In genomic region chr13:102877766-102878325, GRCm38 (mm10) we compare ENCODE assay signal across 19 mouse cellular contexts.
DNase-seq lines count a peak whose midpoint lies in the region; ATAC-seq and TF ChIP-seq lines count a peak whose summit lies in the region.
"Had no signal": no experiment of that assay in that cellular context is flagged by ENCODE, and none has a peak within 500 bp of the region (broad histone marks: within the 10 kb centered on the region; RNA-seq: fewer than 3 reads in every experiment).

No protein-coding gene starts in this region.

- H3K4me3 ChIP-seq in heart, embryonic 13.5 days = no peak overlapping the region
- H3K4me3 ChIP-seq in left cerebral cortex, adult 2 months = no peak overlapping the region
- H3K4me3 ChIP-seq in stomach, postnatal 0 days (ENCODE audit: low read depth, low read length) = no peak overlapping the region
- H3K4me3 ChIP-seq: embryonic facial prominence, embryonic 13.5 days; forebrain, embryonic 13.5 days; limb, embryonic 15.5 days; liver, embryonic 15.5 days had no signal

- intact Hi-C loops in left cerebral cortex, adult 2 months (cut with DNase I) = loop anchor here (2.0 to 5.0 kb wide), 2 partner anchors 27 to 131 kb away; no protein-coding TSS in a partner anchor
- intact Hi-C loops in left cerebral cortex, postnatal 36 days (cut with DNase I) = loop anchor here (5.0 kb wide), 1 partner anchor 64 kb away; no protein-coding TSS in a partner anchor

- no peaks in the 10 kb centered on the region for H3K36me3 ChIP-seq in heart, embryonic 13.5 days
- H3K36me3 ChIP-seq in stomach, postnatal 0 days (ENCODE audit: control insufficient read depth, insufficient read depth, low read length) = no peaks in the 10 kb centered on the region
- H3K36me3 ChIP-seq: embryonic facial prominence, embryonic 13.5 days; limb, embryonic 15.5 days; liver, embryonic 15.5 days had no signal

- TF ChIP-seq EP300 in stomach, postnatal 0 days (optimal IDR thresholded peaks at IDR 0.05) = no peak

- no peak for TF ChIP-seq CTCF in left cerebral cortex, adult 2 months (IDR thresholded peaks at IDR 0.05)
- TF ChIP-seq CTCF in stomach, postnatal 0 days (IDR thresholded peaks at IDR 0.05; ENCODE audit: low read depth) = no peak

- ATAC-seq in heart, embryonic 13.5 days (ENCODE audit: extremely low read depth, insufficient number of reproducible peaks, low FRiP score, low TSS enrichment) = no peak
- ATAC-seq in neutrophil, adult 5-6 weeks (ENCODE audit: extremely low read depth, insufficient number of reproducible peaks, low FRiP score, poor library complexity, severe bottlenecking) = peak; percentile 59; the same call in 1 of the 2 replicates
- ATAC-seq in stomach, postnatal 0 days (ENCODE audit: low FRiP score, low TSS enrichment) = peak; percentile 40; the same call in 1 of the 2 replicates
- ATAC-seq: forebrain, embryonic 13.5 days; lung, postnatal 0 days had no signal

- DNase-seq in heart, postnatal 4 days = no peak
- DNase-seq in left cerebral cortex, adult 2 months (ENCODE audit: extremely low spot score in 1 of 2, low spot score in 2 of 2) = no peak
- DNase-seq in left cerebral cortex, postnatal 36 days (ENCODE audit: low spot score in 2 of 2) = no peak
- no peak for DNase-seq in stomach, postnatal 0 days (ENCODE audit: low spot score)
- no peak for DNase-seq in right cerebral cortex, postnatal 10 days (ENCODE audit: low spot score in 2 of 2)
- DNase-seq: cerebellum, postnatal 25 days; kidney, postnatal 36 days; left cerebral cortex, postnatal 4 days; spleen, adult 18-20 months; thymus, postnatal 14 days had no signal

- H3K27me3 ChIP-seq in heart, embryonic 13.5 days (replicated peaks) = no peaks in the 10 kb centered on the region
- H3K27me3 ChIP-seq in stomach, postnatal 0 days (ENCODE audit: control insufficient read depth, insufficient read depth, low read length) = no peaks in the 10 kb centered on the region
- H3K27me3 ChIP-seq: embryonic facial prominence, embryonic 13.5 days; forebrain, embryonic 13.5 days; limb, embryonic 15.5 days; liver, embryonic 15.5 days had no signal

- 0 out of 2 replicates have a peak overlapping the region, but pooled peaks have one; percentile 24 for H3K27ac ChIP-seq in heart, embryonic 13.5 days (replicated peaks)
- H3K27ac ChIP-seq in left cerebral cortex, adult 2 months = peak overlapping the region; percentile 33
- H3K27ac ChIP-seq in stomach, postnatal 0 days (replicated peaks) = peak overlapping the region; percentile 53; the same call in 1 of the 2 replicates
- H3K27ac ChIP-seq: embryonic facial prominence, embryonic 13.5 days; forebrain, embryonic 13.5 days; hindbrain, embryonic 14.5 days; limb, embryonic 15.5 days; liver, embryonic 15.5 days; macrophage had no signal

- no peaks in the 10 kb centered on the region for H3K9me3 ChIP-seq in heart, embryonic 13.5 days
- H3K9me3 ChIP-seq in stomach, postnatal 0 days (ENCODE audit: control insufficient read depth, low read length) = no peaks in the 10 kb centered on the region
- H3K9me3 ChIP-seq: embryonic facial prominence, embryonic 13.5 days; forebrain, embryonic 13.5 days; limb, embryonic 15.5 days; liver, embryonic 15.5 days had no signal

- WGBS in heart, embryonic 13.5 days = 75% methylated on average over 12 of the region's 12 CpGs
- WGBS in stomach, postnatal 0 days = 66% methylated on average over 12 of the region's 12 CpGs

- no peak overlapping the region for H3K4me2 ChIP-seq in heart, embryonic 13.5 days
- H3K4me2 ChIP-seq in stomach, postnatal 0 days (replicated peaks; ENCODE audit: low read depth) = no peak overlapping the region
- H3K4me2 ChIP-seq: embryonic facial prominence, embryonic 13.5 days; forebrain, embryonic 13.5 days; hindbrain, embryonic 14.5 days; limb, embryonic 15.5 days; liver, embryonic 15.5 days had no signal

- no peak overlapping the region for H3K9ac ChIP-seq in heart, embryonic 13.5 days
- H3K9ac ChIP-seq in stomach, postnatal 0 days (ENCODE audit: low read length) = no peak overlapping the region
- H3K9ac ChIP-seq: embryonic facial prominence, embryonic 13.5 days; forebrain, embryonic 13.5 days; hindbrain, embryonic 14.5 days; limb, embryonic 15.5 days; liver, embryonic 15.5 days had no signal

- H3K4me1 ChIP-seq in heart, embryonic 13.5 days = peaks cover 77% of the 10 kb centered on the region
- peaks cover 5% of the 10 kb centered on the region; the same call in 1 of the 2 replicates for H3K4me1 ChIP-seq in stomach, postnatal 0 days (replicated peaks; ENCODE audit: control insufficient read depth, insufficient read depth)
